Mouse (Mus musculus) embryonic fibroblast, embryonic 13.5 days (primary cell): Measurements from ENCODE around the gene Cdc14b. TPM values are rescaled to one million over a fixed set of nuclear protein-coding genes. Genes with fewer than 3 reads are reported as not detected.

Experiments
- H3K27ac ChIP-seq: 2 replicates; pipeline ENCODE4 v1.5.1; 2012; ENCODE audit warnings: low read length, control low read depth, inconsistent platforms; ENCODE audit not compliant: insufficient read depth
- H3K4me1 ChIP-seq: 2 replicates; pipeline ENCODE4 v1.6.1; 2011; ENCODE audit warnings: low read length; ENCODE audit not compliant: control insufficient read depth, insufficient read depth
- H3K4me3 ChIP-seq: 2 replicates; pipeline ENCODE4 v1.5.1; 2011; ENCODE audit warnings: mild to moderate bottlenecking, control low read depth, low read length; ENCODE audit not compliant: insufficient read depth
- CTCF ChIP-seq: IDR thresholded peaks from 2 replicates; pipeline ENCODE4 v1.5.1; 2011; ENCODE audit warnings: mild to moderate bottlenecking, control low read depth, low read length, moderate library complexity, borderline replicate concordance; ENCODE audit not compliant: insufficient read depth
- POLR2A ChIP-seq: IDR thresholded peaks from 2 replicates; pipeline ENCODE4 v1.6.1; 2011; ENCODE audit warnings: low read depth, mild to moderate bottlenecking, control low read depth, low read length, moderate library complexity
- polyA plus RNA-seq: library from polyadenylated mRNA; stranded (reverse); fragments of >200 nt; gene quantifications from 2 replicates; pipeline ENCODE4 v1.2.4, GENCODE M21; 2011; ENCODE audit warnings: low read depth; ENCODE audit not compliant: missing spikeins, insufficient read length

Gene Cdc14b
- polyA plus RNA-seq, 1 experiment, result 18.5 TPM

DNA sequence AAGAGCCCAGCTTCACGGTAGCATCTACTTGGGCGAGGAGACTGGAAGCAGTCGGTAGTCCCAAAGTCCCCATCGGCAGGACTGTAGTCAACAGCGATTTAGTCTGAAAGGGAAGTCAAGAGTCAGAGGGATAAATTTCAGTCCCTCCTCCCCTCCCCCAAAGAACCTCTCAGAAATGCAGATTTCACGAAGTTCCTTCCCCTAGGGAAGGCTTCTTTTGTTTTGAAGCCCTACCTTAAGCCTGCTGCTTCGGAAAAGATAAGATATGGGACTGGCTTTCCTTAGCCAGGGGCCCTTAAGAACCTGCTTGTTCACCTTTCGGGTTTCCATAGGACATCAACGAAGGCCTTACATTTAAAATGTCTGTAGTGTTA is 651 bp upstream of the Cdc14b start:
- Histone ChIP-seq H3K27ac (no peak overlapping the region), H3K4me1 (no peaks in the 10 kb centered on the region), H3K4me3 (peak overlapping the region; percentile 76)
- TF ChIP-seq POLR2A, result 0 out of 2 replicates have a peak, but pooled peaks have one; percentile 6
- TF ChIP-seq CTCF, result no peak

- Histone ChIP-seq H3K27ac (no peak overlapping the region), H3K4me1 (no peaks in the 10 kb centered on the region), H3K4me3 (peak overlapping the region; percentile 76)
- TF ChIP-seq CTCF (no peak), POLR2A (no peak)
These were observed 922 bp downstream of the Cdc14b start for GRCm38 (mm10) chr13:64273891-64274844.

DNA sequence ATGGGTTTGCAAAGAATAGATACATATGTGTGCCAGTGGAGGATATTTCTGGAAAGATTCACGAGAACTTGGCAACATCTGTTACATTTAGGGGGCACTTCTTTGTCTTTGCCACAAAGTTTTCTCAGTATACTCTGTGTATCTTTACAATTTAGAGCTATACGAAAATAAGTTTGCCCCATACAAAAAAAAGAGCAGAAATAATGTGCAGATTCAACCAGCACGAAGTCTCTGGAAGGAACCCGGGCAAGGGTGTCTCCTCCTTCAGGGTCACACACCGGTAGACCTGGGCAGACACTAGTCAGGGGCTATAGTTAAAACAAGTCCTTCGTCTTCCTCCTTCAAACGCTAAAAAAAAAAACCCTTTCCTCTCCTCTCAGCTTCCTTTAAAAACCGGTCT is 1.7 kb downstream of the Cdc14b start:
- H3K27ac ChIP-seq, result no peak overlapping the region
- no peak overlapping the region for H3K4me3 ChIP-seq
- no peaks in the 10 kb centered on the region for H3K4me1 ChIP-seq
- no peak for TF ChIP-seq POLR2A
- no peak for TF ChIP-seq CTCF

DNA sequence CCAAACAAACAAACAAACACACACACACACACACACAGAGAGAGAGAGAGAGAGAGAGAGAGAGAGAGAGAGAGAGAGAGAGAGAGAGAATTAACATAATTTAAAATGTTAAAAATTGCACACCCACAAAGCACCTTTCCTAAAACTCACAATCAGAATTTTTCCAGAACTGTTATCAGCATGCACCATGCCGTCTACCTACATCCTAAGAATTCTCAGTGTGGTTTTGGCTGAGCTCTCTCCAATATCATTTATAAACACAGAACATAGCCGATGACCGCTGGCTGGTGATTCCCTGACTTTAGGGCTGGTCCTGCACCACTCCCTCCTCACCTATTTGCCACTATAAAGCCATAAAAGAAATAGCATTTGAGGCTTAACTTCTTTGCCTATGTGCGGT is 6.7 kb downstream of the Cdc14b start:
- TF ChIP-seq CTCF, result no peak
- TF ChIP-seq POLR2A, result no peak
- H3K27ac ChIP-seq, result no peak overlapping the region
- H3K4me1 ChIP-seq, result no peaks in the 10 kb centered on the region
- no peak overlapping the region for H3K4me3 ChIP-seq

GRCm38 (mm10) chr13:64267151-64267550 is 7.9 kb downstream of the Cdc14b start:
- no peak overlapping the region for H3K27ac ChIP-seq
- no peak for TF ChIP-seq CTCF
- no peak for TF ChIP-seq POLR2A

GRCm38 (mm10) chr13:64264586-64264985 is 10.5 kb downstream of the Cdc14b start:
- no peaks in the 10 kb centered on the region for H3K4me1 ChIP-seq
- TF ChIP-seq CTCF, result no peak
- no peak for TF ChIP-seq POLR2A
- no peak overlapping the region for H3K4me3 ChIP-seq
- H3K27ac ChIP-seq, result no peak overlapping the region

More at GRCm38 (mm10) chr13:64267151-64267550, 7.9 kb downstream of the Cdc14b start:
- Histone ChIP-seq H3K4me1 (no peaks in the 10 kb centered on the region), H3K4me3 (no peak overlapping the region)

DNA sequence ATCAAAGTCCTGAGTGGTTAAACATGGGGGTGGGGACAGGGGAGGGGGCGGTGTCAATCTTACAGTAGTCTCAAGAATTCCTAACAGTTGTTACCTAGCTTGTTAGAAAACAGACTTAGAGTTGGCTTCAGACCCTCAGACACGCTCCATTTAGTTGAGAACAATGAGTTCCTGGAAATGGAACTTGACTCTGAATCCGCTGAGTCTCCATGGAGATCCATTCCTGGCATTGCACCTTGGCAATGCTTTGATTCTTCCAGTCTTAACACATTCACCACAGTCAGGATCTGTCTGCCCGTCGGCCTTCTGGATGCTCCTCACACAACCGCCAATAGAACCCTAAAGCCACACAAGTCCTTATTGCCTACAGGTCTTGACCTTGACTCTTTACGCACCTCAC is 15.2 kb downstream of the Cdc14b start:
- Histone ChIP-seq H3K4me3 (no peak overlapping the region), H3K27ac (no peak overlapping the region), H3K4me1 (no peaks in the 10 kb centered on the region)
- TF ChIP-seq CTCF, result no peak
- TF ChIP-seq POLR2A, result no peak

DNA sequence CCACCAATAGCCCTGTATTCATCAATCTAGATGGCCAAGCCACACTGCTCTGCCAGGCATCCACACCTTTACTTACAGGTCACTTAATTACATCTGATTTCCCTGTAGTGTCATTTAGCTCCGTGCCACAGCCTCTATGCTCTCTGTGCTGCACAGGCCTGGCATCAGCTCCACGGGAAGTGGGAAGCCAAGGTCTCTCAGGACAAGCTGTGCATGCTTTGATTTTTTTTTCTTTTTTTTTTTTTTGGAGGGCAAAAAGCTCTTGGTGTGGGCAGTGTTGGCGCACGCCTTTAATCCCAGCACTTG is 16.6 kb downstream of the Cdc14b start:
- no peaks in the 10 kb centered on the region for H3K4me1 ChIP-seq
- no peak for TF ChIP-seq CTCF
- TF ChIP-seq POLR2A, result no peak
- H3K27ac ChIP-seq, result no peak overlapping the region
- H3K4me3 ChIP-seq, result no peak overlapping the region

GRCm38 (mm10) chr13:64257814-64258515 is 17.1 kb downstream of the Cdc14b start:
- Histone ChIP-seq H3K27ac (no peak overlapping the region), H3K4me1 (no peaks in the 10 kb centered on the region), H3K4me3 (no peak overlapping the region)
- no peak for TF ChIP-seq CTCF
- TF ChIP-seq POLR2A, result no peak
